Mouse (Mus musculus) MEL (cell line): ENCODE measurements around the gene Il1a. TPM values are rescaled to one million over a fixed set of nuclear protein-coding genes. Genes with fewer than 3 reads are reported as not detected.
A peak's percentile ranks its signal among the peaks of the same experiment; 100 is the strongest.

Source experiments
- DNase-seq: peaks from one replicate; pipeline ENCODE4 v3.0.0; 2011; ENCODE audit warnings: low read depth, low spot score
- H3K27ac ChIP-seq: 2 replicates; pipeline ENCODE4 v1.5.1; 2012; ENCODE audit warnings: low read depth, mild to moderate bottlenecking, control low read depth, low read length, moderate library complexity; ENCODE audit not compliant: control insufficient read depth
- H3K27me3 ChIP-seq, 2 experiments: fragments of 150-350 bp in 1 of 2; sonication (generic) in 1 of 2; 2 replicates each; pipeline ENCODE4 v1.6.1; 2012; ENCODE audit warnings: low read length in 2 of 2, mild to moderate bottlenecking in 2 of 2, improper control_type of control experiment in 1 of 2, moderate library complexity in 1 of 2; ENCODE audit not compliant: insufficient read depth in 2 of 2, control insufficient read depth in 1 of 2
- H3K36me3 ChIP-seq, 2 experiments: 2 replicates each; pipeline ENCODE4 v1.6.1; 2012 to 2014; ENCODE audit warnings: low read length in 2 of 2, improper control_type of control experiment in 1 of 2, inconsistent platforms in 1 of 2, mild to moderate bottlenecking in 1 of 2; ENCODE audit not compliant: insufficient read depth in 2 of 2, control insufficient read depth in 1 of 2
- H3K4me1 ChIP-seq, 2 experiments: fragments of 150-350 bp in 1 of 2; sonication (generic) in 1 of 2; 2 replicates each; pipeline ENCODE4 v1.6.1; 2012; ENCODE audit warnings: low read length in 2 of 2, improper control_type of control experiment in 1 of 2, mild to moderate bottlenecking in 1 of 2; ENCODE audit not compliant: insufficient read depth in 2 of 2, control insufficient read depth in 1 of 2
- H3K4me3 ChIP-seq, 2 experiments: fragments of 150-350 bp in 1 of 2; sonication (generic) in 1 of 2; 2 replicates each; pipeline ENCODE4 v1.5.1; 2012; ENCODE audit warnings: low read depth in 2 of 2, low read length in 2 of 2, mild to moderate bottlenecking in 2 of 2, moderate library complexity in 2 of 2, control low read depth in 1 of 2, improper control_type of control experiment in 1 of 2; ENCODE audit not compliant: control insufficient read depth in 1 of 2, insufficient read depth in 1 of 2
- H3K79me2 ChIP-seq: 2 replicates; pipeline ENCODE4 v1.6.1; 2012; ENCODE audit warnings: mild to moderate bottlenecking, low read length, moderate library complexity; ENCODE audit not compliant: control insufficient read depth, poor library complexity, insufficient read depth
- H3K9ac ChIP-seq: 2 replicates; pipeline ENCODE4 v1.6.1; 2012; ENCODE audit warnings: low read depth, mild to moderate bottlenecking, control low read depth, low read length, moderate library complexity; ENCODE audit not compliant: control insufficient read depth, poor library complexity, severe bottlenecking
- H3K9me3 ChIP-seq: fragments of 150-350 bp; sonication (generic); replicated peaks from 2 replicates; pipeline ENCODE4 v1.6.1; 2012; ENCODE audit warnings: mild to moderate bottlenecking, low read length, improper control_type of control experiment, moderate library complexity; ENCODE audit not compliant: insufficient read depth
- BHLHE40 ChIP-seq: IDR thresholded peaks from 2 replicates; pipeline ENCODE4 v1.6.1; 2012; ENCODE audit warnings: low read depth, mild to moderate bottlenecking, inconsistent platforms, low read length, improper control_type of control experiment, borderline replicate concordance
- CTCF ChIP-seq, 3 experiments: IDR thresholded peaks in 2 of 3; conservative IDR thresholded peaks in 1 of 3; 2 replicates each; pipeline ENCODE4 v1.5.1; 2011 to 2012; ENCODE audit warnings: low read length in 3 of 3, low read depth in 2 of 3, mild to moderate bottlenecking in 2 of 3, improper control_type of control experiment in 1 of 3, inconsistent platforms in 1 of 3, mixed read lengths in 1 of 3, moderate library complexity in 1 of 3; ENCODE audit not compliant: control insufficient read depth in 1 of 3, insufficient read depth in 1 of 3, poor library complexity in 1 of 3, severe bottlenecking in 1 of 3
- E2F4 ChIP-seq: IDR thresholded peaks from 2 replicates; pipeline ENCODE4 v1.6.1; 2011; ENCODE audit warnings: low read depth, low read length, improper control_type of control experiment, borderline replicate concordance
- GATA1 ChIP-seq: IDR thresholded peaks from 2 replicates; pipeline ENCODE4 v1.6.1; 2011; ENCODE audit warnings: low read depth, low read length, improper control_type of control experiment
- HCFC1 ChIP-seq: IDR thresholded peaks from 2 replicates; pipeline ENCODE4 v1.6.1; 2012; ENCODE audit warnings: low read depth, mild to moderate bottlenecking, inconsistent platforms, low read length, improper control_type of control experiment, moderate library complexity
- JUND ChIP-seq: IDR thresholded peaks from 2 replicates; pipeline ENCODE4 v1.6.1; 2011; ENCODE audit warnings: low read depth, mild to moderate bottlenecking, improper control_type of control experiment, low read length
- MAX ChIP-seq: IDR thresholded peaks from 2 replicates; pipeline ENCODE4 v1.6.1; 2011; ENCODE audit warnings: low read length, improper control_type of control experiment
- MAZ ChIP-seq: IDR thresholded peaks from 2 replicates; pipeline ENCODE4 v1.6.1; 2012; ENCODE audit warnings: low read depth, mild to moderate bottlenecking, inconsistent platforms, low read length, improper control_type of control experiment
- MYC ChIP-seq: IDR thresholded peaks from 2 replicates; pipeline ENCODE4 v1.6.1; 2011; ENCODE audit warnings: low read depth, mild to moderate bottlenecking, low read length, improper control_type of control experiment, moderate library complexity
- NRF1 ChIP-seq: IDR thresholded peaks from 2 replicates; pipeline ENCODE4 v1.6.1; 2014; ENCODE audit warnings: low read depth, mild to moderate bottlenecking, inconsistent platforms, low read length, improper control_type of control experiment, moderate library complexity; ENCODE audit not compliant: poor library complexity, insufficient read depth, severe bottlenecking
- POLR2A ChIP-seq, 2 experiments: IDR thresholded peaks; 2 replicates each; pipeline ENCODE4 v1.6.1; 2011 to 2012; ENCODE audit warnings: low read length in 2 of 2, mild to moderate bottlenecking in 2 of 2, control low read depth in 1 of 2, improper control_type of control experiment in 1 of 2, low read depth in 1 of 2, moderate library complexity in 1 of 2; ENCODE audit not compliant: control insufficient read depth in 1 of 2, insufficient read depth in 1 of 2, poor library complexity in 1 of 2
- POLR2AphosphoS5 ChIP-seq: IDR thresholded peaks from 2 replicates; pipeline ENCODE4 v1.6.1; 2012; ENCODE audit warnings: low read depth, borderline replicate concordance, mild to moderate bottlenecking, inconsistent platforms, low read length, moderate library complexity, mixed read lengths
- RAD21 ChIP-seq: IDR thresholded peaks from 2 replicates; pipeline ENCODE4 v1.6.1; 2011; ENCODE audit warnings: mild to moderate bottlenecking, low read depth, low read length, improper control_type of control experiment
- RCOR1 ChIP-seq: IDR thresholded peaks from 2 replicates; pipeline ENCODE4 v1.6.1; 2012; ENCODE audit warnings: low read depth, mild to moderate bottlenecking, inconsistent platforms, low read length, improper control_type of control experiment
- TBP ChIP-seq: IDR thresholded peaks from 2 replicates; pipeline ENCODE4 v1.8.0; 2011; ENCODE audit warnings: low read depth, low read length, improper control_type of control experiment
- USF1 ChIP-seq: IDR thresholded peaks from 2 replicates; pipeline ENCODE4 v1.6.1; 2014; ENCODE audit warnings: low read depth, mild to moderate bottlenecking, inconsistent platforms, low read length, improper control_type of control experiment, moderate library complexity
- USF2 ChIP-seq, 2 experiments: IDR thresholded peaks; 2 replicates each; pipeline ENCODE4 v1.6.1; 2011 to 2012; ENCODE audit warnings: improper control_type of control experiment in 2 of 2, low read length in 2 of 2, borderline replicate concordance in 1 of 2, inconsistent platforms in 1 of 2, low read depth in 1 of 2, mild to moderate bottlenecking in 1 of 2; ENCODE audit not compliant: insufficient read depth in 1 of 2
- ZC3H11A ChIP-seq: IDR thresholded peaks from 2 replicates; pipeline ENCODE4 v1.6.1; 2012; ENCODE audit warnings: low read depth, mild to moderate bottlenecking, inconsistent platforms, low read length, improper control_type of control experiment
- ZNF384 ChIP-seq: IDR thresholded peaks from 2 replicates; pipeline ENCODE4 v1.6.1; 2012; ENCODE audit warnings: low read depth, mild to moderate bottlenecking, inconsistent platforms, low read length, improper control_type of control experiment
- polyA plus RNA-seq, 2 experiments: library from polyadenylated mRNA; stranded (reverse) in 1 of 2; unstranded in 1 of 2; fragments of >175 nt in 1 of 2; fragments of >200 nt in 1 of 2; gene quantifications; 2 replicates each; pipeline versions ENCODE4 v1.2.1 to v1.2.4; 2012; ENCODE audit warnings: low replicate concordance in 2 of 2, low read depth in 1 of 2; ENCODE audit not compliant: insufficient read length in 2 of 2, insufficient read depth in 1 of 2, missing spikeins in 1 of 2
- total RNA-seq: library from RNA; depleted of rRNA; stranded (reverse); fragments of 300-350 nt; gene quantifications from 2 replicates; pipeline ENCODE4 v1.2.3, GENCODE M21; 2012

Gene Il1a
- total and polyA plus RNA-seq, 3 experiments: 0.10 TPM; not detected in 2

DNA sequence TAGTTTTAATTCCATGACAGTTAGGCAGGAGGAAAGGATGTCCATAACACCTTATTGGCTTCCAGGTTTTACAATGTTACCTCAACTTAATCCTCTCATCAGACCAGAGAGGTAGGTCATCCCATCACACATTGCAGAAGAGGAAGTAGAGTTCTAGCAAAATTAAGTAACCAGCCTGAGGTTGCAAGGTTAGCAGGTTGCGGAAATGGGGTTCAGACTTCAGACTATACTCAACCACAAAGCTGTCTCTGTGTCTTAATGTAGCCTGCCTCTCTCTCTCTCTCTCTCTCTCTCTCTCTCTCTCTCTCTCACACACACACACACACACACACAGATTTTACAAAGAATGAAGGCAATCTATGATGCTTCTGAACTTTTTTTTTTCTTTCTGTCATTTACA is 4.2 kb upstream of the Il1a start:
- Histone ChIP-seq H3K27me3 (peaks cover 0 to 4% of the 10 kb centered on the region in 2 experiments; a peak in 2 of 4 replicates), H3K36me3 (no peaks in the 10 kb centered on the region), H3K27ac (no peak overlapping the region), H3K4me3 (no peak overlapping the region), H3K9ac (no peak overlapping the region), H3K4me1 (no peaks in the 10 kb centered on the region), H3K79me2 (no peaks in the 10 kb centered on the region), H3K9me3 (no peaks in the 10 kb centered on the region)
- no peak for TF ChIP-seq GATA1
- TF ChIP-seq ZC3H11A: no peak
- no peak for TF ChIP-seq RCOR1
- TF ChIP-seq MAX: no peak
- TF ChIP-seq POLR2A (IDR thresholded peaks at IDR 0.05; ENCODE audit: control insufficient read depth in 1 of 2, insufficient read depth in 1 of 2, low read depth in 1 of 2, low read length in 2 of 2, poor library complexity in 1 of 2): no peak
- DNase-seq: no peak

DNA sequence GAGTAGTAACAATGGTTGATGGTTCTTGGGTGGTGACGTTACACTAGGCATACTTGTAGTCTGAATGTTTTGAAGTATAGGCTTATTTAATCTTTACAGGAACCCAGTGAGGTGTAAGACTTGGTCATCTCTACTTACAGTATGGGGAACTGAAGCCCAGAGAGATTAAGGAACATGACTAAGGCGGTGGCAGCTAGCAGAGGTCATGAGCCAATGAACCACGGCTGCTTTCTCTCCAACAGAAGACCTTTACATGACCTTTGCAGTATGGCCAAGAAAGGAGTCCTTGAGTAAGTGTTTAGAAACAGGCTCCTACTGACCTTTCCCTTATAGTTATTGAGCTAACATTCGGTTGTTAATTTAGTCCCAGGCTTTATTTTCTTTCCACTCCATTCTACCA is 3.8 kb downstream of the Il1a start:
- H3K36me3 ChIP-seq: no peaks in the 10 kb centered on the region
- H3K4me1 ChIP-seq: no peaks in the 10 kb centered on the region
- H3K79me2 ChIP-seq: no peaks in the 10 kb centered on the region
- no peak overlapping the region for H3K9ac ChIP-seq
- TF ChIP-seq USF1: no peak
- no peak overlapping the region for H3K4me3 ChIP-seq
- no peak for DNase-seq
- no peaks in the 10 kb centered on the region for H3K9me3 ChIP-seq
- no peak overlapping the region for H3K27ac ChIP-seq
- no peaks in the 10 kb centered on the region for H3K27me3 ChIP-seq

DNA sequence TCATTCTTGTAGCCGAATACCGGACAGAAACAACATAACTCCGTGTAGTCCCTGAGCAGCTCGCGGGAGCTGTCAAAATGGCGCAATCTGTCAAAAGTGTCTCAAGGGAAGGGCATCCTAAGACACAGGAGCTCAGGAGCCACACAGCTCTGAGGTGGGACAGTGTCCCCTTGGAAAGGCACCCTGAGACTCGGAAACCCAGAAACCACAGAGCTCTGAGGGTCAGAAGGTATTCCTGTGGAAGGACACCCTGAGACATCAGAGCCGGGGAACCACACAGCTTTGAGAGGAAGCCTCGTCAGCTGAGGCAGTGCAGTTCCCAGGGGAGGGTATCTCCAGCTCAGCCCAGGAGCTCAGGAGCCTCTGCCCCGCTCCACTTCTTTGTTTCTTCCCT is 12.2 kb downstream of the Il1a start:
- peak overlapping the region; percentile 97 for H3K27ac ChIP-seq
- DNase-seq: no peak
- H3K4me1 ChIP-seq: peaks cover 5 to 14% of the 10 kb centered on the region in 2 experiments; a peak in 2 of 4 replicates
- H3K4me3 ChIP-seq: peak overlapping the region; percentile 73 to 82
- peaks cover 0 to 7% of the 10 kb centered on the region in 2 experiments; a peak in 2 of 4 replicates for H3K36me3 ChIP-seq
- H3K9ac ChIP-seq: peak overlapping the region; percentile 85
- H3K27me3 ChIP-seq: no peaks in the 10 kb centered on the region
- no peaks in the 10 kb centered on the region for H3K9me3 ChIP-seq
- H3K79me2 ChIP-seq: peaks cover 10% of the 10 kb centered on the region
- no peak for TF ChIP-seq BHLHE40
- no peak for TF ChIP-seq USF1
- TF ChIP-seq NRF1: no peak
- no peak for TF ChIP-seq HCFC1
- TF ChIP-seq CTCF (IDR thresholded peaks at IDR 0.05 in 2 of 3, conservative IDR thresholded peaks at IDR 0.05 in 1 of 3; ENCODE audit: control insufficient read depth in 1 of 3, insufficient read depth in 1 of 3, low read depth in 2 of 3, low read length in 3 of 3, poor library complexity in 1 of 3, severe bottlenecking in 1 of 3): no peak
- TF ChIP-seq RAD21: no peak
- TF ChIP-seq MAZ: no peak
- no peak for TF ChIP-seq JUND
- no peak for TF ChIP-seq USF2 (IDR thresholded peaks at IDR 0.05; ENCODE audit: borderline replicate concordance in 1 of 2, insufficient read depth in 1 of 2, low read depth in 1 of 2, low read length in 2 of 2)
- no peak for TF ChIP-seq TBP
- no peak for TF ChIP-seq POLR2AphosphoS5
- no peak for TF ChIP-seq MYC
- no peak for TF ChIP-seq ZNF384
- TF ChIP-seq E2F4: no peak
